21 mouse cellular contexts compared by ENCODE assay signal in genomic region chr11:74708781-74709180, GRCm38 (mm10). TPM values are rescaled to one million over a fixed set of nuclear protein-coding genes. Genes with fewer than 3 reads are reported as not detected.
DNase-seq lines count a peak whose midpoint lies in the region; ATAC-seq lines count a peak whose summit lies in the region.
"Had no signal": no experiment of that assay in that cellular context is flagged by ENCODE, and none has a peak within 500 bp of the region (broad histone marks: within the 10 kb centered on the region; RNA-seq: fewer than 3 reads in every experiment).

No protein-coding gene starts in this region.

- H3K9ac ChIP-seq in heart, embryonic 13.5 days = no peak overlapping the region
- no peak overlapping the region for H3K9ac ChIP-seq in heart, embryonic 16.5 days (ENCODE audit: low read length)
- H3K9ac ChIP-seq in midbrain, embryonic 11.5 days (ENCODE audit: low read length) = no peak overlapping the region
- H3K9ac ChIP-seq: embryonic facial prominence, embryonic 12.5 days; forebrain, embryonic 13.5 days; forebrain, embryonic 15.5 days had no signal

- peaks cover 36% of the 10 kb centered on the region for H3K36me3 ChIP-seq in heart, embryonic 13.5 days
- H3K36me3 ChIP-seq in heart, embryonic 10.5 days = 0 out of 2 replicates have a peak, but pooled peaks cover 7% of the 10 kb centered on the region
- no peaks in the 10 kb centered on the region for H3K36me3 ChIP-seq in heart, embryonic 16.5 days (ENCODE audit: control insufficient read depth, insufficient read depth)
- H3K36me3 ChIP-seq in midbrain, embryonic 11.5 days (ENCODE audit: control insufficient read depth, insufficient read depth, low read length) = no peaks in the 10 kb centered on the region
- peaks cover 44% of the 10 kb centered on the region for H3K36me3 ChIP-seq in midbrain, embryonic 10.5 days
- H3K36me3 ChIP-seq: embryonic facial prominence, embryonic 12.5 days; forebrain, embryonic 15.5 days had no signal

- H3K9me3 ChIP-seq in heart, embryonic 13.5 days = no peaks in the 10 kb centered on the region
- H3K9me3 ChIP-seq in heart, embryonic 10.5 days = no peaks in the 10 kb centered on the region
- H3K9me3 ChIP-seq in heart, embryonic 16.5 days (replicated peaks; ENCODE audit: control insufficient read depth, low read length) = no peaks in the 10 kb centered on the region
- H3K9me3 ChIP-seq in midbrain, embryonic 11.5 days (ENCODE audit: control insufficient read depth, low read length) = no peaks in the 10 kb centered on the region
- no peaks in the 10 kb centered on the region for H3K9me3 ChIP-seq in midbrain, embryonic 10.5 days (replicated peaks)
- H3K9me3 ChIP-seq: embryonic facial prominence, embryonic 10.5 days; embryonic facial prominence, embryonic 12.5 days; forebrain, embryonic 13.5 days; forebrain, embryonic 15.5 days had no signal

- no peaks in the 10 kb centered on the region for H3K27me3 ChIP-seq in heart, embryonic 13.5 days (replicated peaks)
- H3K27me3 ChIP-seq in heart, embryonic 10.5 days (ENCODE audit: insufficient read depth, poor library complexity, severe bottlenecking) = no peaks in the 10 kb centered on the region
- no peaks in the 10 kb centered on the region for H3K27me3 ChIP-seq in heart, embryonic 16.5 days (ENCODE audit: control insufficient read depth, insufficient read depth, low read length)
- no peaks in the 10 kb centered on the region for H3K27me3 ChIP-seq in midbrain, embryonic 11.5 days (ENCODE audit: control insufficient read depth, insufficient read depth, low read length)
- no peaks in the 10 kb centered on the region for H3K27me3 ChIP-seq in midbrain, embryonic 10.5 days (ENCODE audit: low read depth, poor library complexity, severe bottlenecking)
- H3K27me3 ChIP-seq: embryonic facial prominence, embryonic 12.5 days; forebrain, embryonic 13.5 days; forebrain, embryonic 15.5 days; Patski had no signal

- 0 out of 2 replicates have a peak overlapping the region, but pooled peaks have one; percentile 36 for H3K27ac ChIP-seq in heart, embryonic 13.5 days (replicated peaks)
- H3K27ac ChIP-seq in heart, embryonic 10.5 days = no peak overlapping the region
- 0 out of 2 replicates have a peak overlapping the region, but pooled peaks have one; percentile 37 for H3K27ac ChIP-seq in heart, embryonic 16.5 days (ENCODE audit: low read length)
- no peak overlapping the region for H3K27ac ChIP-seq in midbrain, embryonic 11.5 days (ENCODE audit: low read depth, low read length)
- H3K27ac ChIP-seq in midbrain, embryonic 10.5 days (replicated peaks) = no peak overlapping the region
- H3K27ac ChIP-seq: embryonic facial prominence, embryonic 10.5 days; embryonic facial prominence, embryonic 12.5 days; forebrain, embryonic 13.5 days; forebrain, embryonic 15.5 days had no signal

- peaks cover 33% of the 10 kb centered on the region for H3K4me1 ChIP-seq in heart, embryonic 13.5 days
- 0 out of 2 replicates have a peak, but pooled peaks cover 5% of the 10 kb centered on the region for H3K4me1 ChIP-seq in heart, embryonic 10.5 days
- H3K4me1 ChIP-seq in heart, embryonic 16.5 days (ENCODE audit: control insufficient read depth, insufficient read depth, low read length) = peaks cover 11% of the 10 kb centered on the region; the same call in 1 of the 2 replicates
- no peaks in the 10 kb centered on the region for H3K4me1 ChIP-seq in midbrain, embryonic 11.5 days (ENCODE audit: control insufficient read depth, insufficient read depth, low read length)
- H3K4me1 ChIP-seq in midbrain, embryonic 10.5 days = no peaks in the 10 kb centered on the region
- H3K4me1 ChIP-seq: embryonic facial prominence, embryonic 10.5 days had no signal

- H3K4me3 ChIP-seq in heart, embryonic 13.5 days = no peak overlapping the region
- H3K4me3 ChIP-seq in heart, embryonic 10.5 days = no peak overlapping the region
- H3K4me3 ChIP-seq in heart, embryonic 16.5 days (ENCODE audit: low read length) = no peak overlapping the region
- no peak overlapping the region for H3K4me3 ChIP-seq in midbrain, embryonic 11.5 days (ENCODE audit: low read depth, low read length)
- H3K4me3 ChIP-seq in midbrain, embryonic 10.5 days = no peak overlapping the region
- H3K4me3 ChIP-seq: embryonic facial prominence, embryonic 10.5 days; embryonic facial prominence, embryonic 12.5 days; forebrain, embryonic 13.5 days; forebrain, embryonic 15.5 days had no signal

- WGBS in heart, embryonic 13.5 days = 14% methylated on average over 1 of the region's 1 CpGs
- WGBS in heart, embryonic 10.5 days = 26% methylated on average over 1 of the region's 1 CpGs
- 9% methylated on average over 1 of the region's 1 CpGs for WGBS in heart, embryonic 16.5 days
- WGBS in midbrain, embryonic 11.5 days = 90% methylated on average over 1 of the region's 1 CpGs
- WGBS in midbrain, embryonic 10.5 days = 79% methylated on average over 1 of the region's 1 CpGs

- no peak for DNase-seq in heart, embryonic 10.5 days (ENCODE audit: low spot score)
- no peak for DNase-seq in heart, adult 18-20 months
- peak; percentile 72 for DNase-seq in midbrain, embryonic 11.5 days (ENCODE audit: low spot score, missing footprints)
- DNase-seq in midbrain, embryonic 10.5 days (ENCODE audit: low spot score) = no peak
- no peak for DNase-seq in layer of hippocampus, adult 11-12 months (ENCODE audit: low spot score)
- DNase-seq: adrenal gland, adult 8-10 months; adrenal gland, postnatal 14 days; adrenal gland, postnatal 36 days; cerebellum, adult 11-12 months; cerebellum, adult 2 months; cerebellum, adult 9-10 months; cerebellum, postnatal 10 days; cerebellum, postnatal 25 days had no signal

- peak overlapping the region; percentile 5; the same call in 1 of the 2 replicates for H3K4me2 ChIP-seq in heart, embryonic 13.5 days
- H3K4me2 ChIP-seq in heart, embryonic 16.5 days (ENCODE audit: low read depth, low read length) = no peak overlapping the region
- H3K4me2 ChIP-seq in midbrain, embryonic 11.5 days = no peak overlapping the region
- H3K4me2 ChIP-seq: embryonic facial prominence, embryonic 12.5 days; forebrain, embryonic 13.5 days; forebrain, embryonic 15.5 days had no signal

- no peak for ATAC-seq in heart, embryonic 13.5 days (ENCODE audit: extremely low read depth, insufficient number of reproducible peaks, low FRiP score, low TSS enrichment)
- ATAC-seq in heart, embryonic 16.5 days (replicated peaks; ENCODE audit: extremely low read depth, insufficient read depth, low FRiP score) = no peak
- ATAC-seq in midbrain, embryonic 11.5 days (ENCODE audit: low FRiP score) = no peak
- ATAC-seq: activated CD4-positive, CD25-positive, alpha-beta regulatory T cell, adult 4 months; forebrain, embryonic 13.5 days; forebrain, embryonic 15.5 days; Patski had no signal

RNA-seq across cellular contexts. Expression of gene Pafah1b1, which starts 15.7 kb away (rescaled TPM):
- 34.6 and 47.6 TPM in 2 replicates for polyA plus RNA-seq in heart, embryonic 13.5 days (2015; fragmentation: Nextera tagmentation; extraction: Ambion mirVana)
- polyA plus RNA-seq in heart, embryonic 10.5 days (2016; fragmentation: Nextera tagmentation; extraction: Ambion mirVana) = 47.2 and 55.8 TPM in 2 replicates
- polyA plus RNA-seq in heart, embryonic 16.5 days (2015; fragmentation: Nextera tagmentation; extraction: Ambion mirVana) = 41.7 and 53.1 TPM in 2 replicates
- 100 to 1,000 TPM; 195 to 223 TPM for total RNA-seq in heart, adult 18-20 months (2021)
- 103 and 112 TPM in 2 replicates for polyA plus RNA-seq in midbrain, embryonic 11.5 days (2014; fragmentation: Nextera tagmentation; extraction: Ambion mirVana)
- 53.0 and 56.1 TPM in 2 replicates for polyA plus RNA-seq in midbrain, embryonic 10.5 days (2016; fragmentation: Nextera tagmentation; extraction: Ambion mirVana)

RNA-seq across cellular contexts. Expression of gene Cluh, which starts 59.5 kb away (rescaled TPM):
- polyA plus RNA-seq in heart, embryonic 13.5 days (2015; fragmentation: Nextera tagmentation; extraction: Ambion mirVana) = 45.9 and 47.2 TPM in 2 replicates
- 50.2 and 68.6 TPM in 2 replicates for polyA plus RNA-seq in heart, embryonic 10.5 days (2016; fragmentation: Nextera tagmentation; extraction: Ambion mirVana)
- polyA plus RNA-seq in heart, embryonic 16.5 days (2015; fragmentation: Nextera tagmentation; extraction: Ambion mirVana) = 63.0 and 73.4 TPM in 2 replicates
- total RNA-seq in heart, adult 18-20 months (2021) = 100 to 1,000 TPM; 209 to 234 TPM
- 9.2 and 10.8 TPM in 2 replicates for polyA plus RNA-seq in midbrain, embryonic 11.5 days (2014; fragmentation: Nextera tagmentation; extraction: Ambion mirVana)
- 25.5 and 26.2 TPM in 2 replicates for polyA plus RNA-seq in midbrain, embryonic 10.5 days (2016; fragmentation: Nextera tagmentation; extraction: Ambion mirVana)

Comparison
In these comparisons a context has a peak if more than half of its experiments do, and no peak if none do; other contexts are left out.
1. H3K27ac ChIP-seq: peak in heart, embryonic 13.5 days (single experiment) and heart, embryonic 16.5 days (single experiment); none in heart, embryonic 10.5 days (single experiment), midbrain, embryonic 11.5 days (single experiment) and midbrain, embryonic 10.5 days (single experiment).